Mouse (Mus musculus) MEL (cell line): Measurements from ENCODE around the gene Cdiptos. TPM values are rescaled to one million over a fixed set of nuclear protein-coding genes. Genes with fewer than 3 reads are reported as not detected.

ENCODE experiments used
- DNase-seq: peaks from one replicate; pipeline ENCODE4 v3.0.0; 2011; ENCODE audit warnings: low read depth, low spot score
- H3K27ac ChIP-seq: 2 replicates; pipeline ENCODE4 v1.5.1; 2012; ENCODE audit warnings: low read depth, mild to moderate bottlenecking, control low read depth, low read length, moderate library complexity; ENCODE audit not compliant: control insufficient read depth
- H3K27me3 ChIP-seq, 2 experiments: fragments of 150-350 bp in 1 of 2; sonication (generic) in 1 of 2; 2 replicates each; pipeline ENCODE4 v1.6.1; 2012; ENCODE audit warnings: low read length in 2 of 2, mild to moderate bottlenecking in 2 of 2, improper control_type of control experiment in 1 of 2, moderate library complexity in 1 of 2; ENCODE audit not compliant: insufficient read depth in 2 of 2, control insufficient read depth in 1 of 2
- H3K36me3 ChIP-seq, 2 experiments: 2 replicates each; pipeline ENCODE4 v1.6.1; 2012 to 2014; ENCODE audit warnings: low read length in 2 of 2, improper control_type of control experiment in 1 of 2, inconsistent platforms in 1 of 2, mild to moderate bottlenecking in 1 of 2; ENCODE audit not compliant: insufficient read depth in 2 of 2, control insufficient read depth in 1 of 2
- H3K4me1 ChIP-seq, 2 experiments: fragments of 150-350 bp in 1 of 2; sonication (generic) in 1 of 2; 2 replicates each; pipeline ENCODE4 v1.6.1; 2012; ENCODE audit warnings: low read length in 2 of 2, improper control_type of control experiment in 1 of 2, mild to moderate bottlenecking in 1 of 2; ENCODE audit not compliant: insufficient read depth in 2 of 2, control insufficient read depth in 1 of 2
- H3K4me3 ChIP-seq, 2 experiments: fragments of 150-350 bp in 1 of 2; sonication (generic) in 1 of 2; 2 replicates each; pipeline ENCODE4 v1.5.1; 2012; ENCODE audit warnings: low read depth in 2 of 2, low read length in 2 of 2, mild to moderate bottlenecking in 2 of 2, moderate library complexity in 2 of 2, control low read depth in 1 of 2, improper control_type of control experiment in 1 of 2; ENCODE audit not compliant: control insufficient read depth in 1 of 2, insufficient read depth in 1 of 2
- H3K79me2 ChIP-seq: 2 replicates; pipeline ENCODE4 v1.6.1; 2012; ENCODE audit warnings: mild to moderate bottlenecking, low read length, moderate library complexity; ENCODE audit not compliant: control insufficient read depth, poor library complexity, insufficient read depth
- H3K9ac ChIP-seq: 2 replicates; pipeline ENCODE4 v1.6.1; 2012; ENCODE audit warnings: low read depth, mild to moderate bottlenecking, control low read depth, low read length, moderate library complexity; ENCODE audit not compliant: control insufficient read depth, poor library complexity, severe bottlenecking
- H3K9me3 ChIP-seq: fragments of 150-350 bp; sonication (generic); replicated peaks from 2 replicates; pipeline ENCODE4 v1.6.1; 2012; ENCODE audit warnings: mild to moderate bottlenecking, low read length, improper control_type of control experiment, moderate library complexity; ENCODE audit not compliant: insufficient read depth
- BHLHE40 ChIP-seq: IDR thresholded peaks from 2 replicates; pipeline ENCODE4 v1.6.1; 2012; ENCODE audit warnings: low read depth, mild to moderate bottlenecking, inconsistent platforms, low read length, improper control_type of control experiment, borderline replicate concordance
- CHD1 ChIP-seq: IDR thresholded peaks from 2 replicates; pipeline ENCODE4 v1.6.1; 2012; ENCODE audit warnings: low read depth, mild to moderate bottlenecking, inconsistent platforms, low read length, improper control_type of control experiment
- CTCF ChIP-seq, 3 experiments: IDR thresholded peaks in 2 of 3; conservative IDR thresholded peaks in 1 of 3; 2 replicates each; pipeline ENCODE4 v1.5.1; 2011 to 2012; ENCODE audit warnings: low read length in 3 of 3, low read depth in 2 of 3, mild to moderate bottlenecking in 2 of 3, improper control_type of control experiment in 1 of 3, inconsistent platforms in 1 of 3, mixed read lengths in 1 of 3, moderate library complexity in 1 of 3; ENCODE audit not compliant: control insufficient read depth in 1 of 3, insufficient read depth in 1 of 3, poor library complexity in 1 of 3, severe bottlenecking in 1 of 3
- E2F4 ChIP-seq: IDR thresholded peaks from 2 replicates; pipeline ENCODE4 v1.6.1; 2011; ENCODE audit warnings: low read depth, low read length, improper control_type of control experiment, borderline replicate concordance
- ELF1 ChIP-seq: IDR thresholded peaks from 2 replicates; pipeline ENCODE4 v1.6.1; 2014; ENCODE audit warnings: low read depth, mild to moderate bottlenecking, inconsistent platforms, low read length, improper control_type of control experiment, moderate library complexity
- EP300 ChIP-seq, 2 experiments: IDR thresholded peaks; 2 replicates each; pipeline ENCODE4 v1.6.1; 2011; ENCODE audit warnings: improper control_type of control experiment in 2 of 2, low read length in 2 of 2, low read depth in 1 of 2, mild to moderate bottlenecking in 1 of 2
- ETS1 ChIP-seq: IDR thresholded peaks from 2 replicates; pipeline ENCODE4 v1.6.1; 2012; ENCODE audit warnings: low read depth, mild to moderate bottlenecking, inconsistent platforms, low read length, improper control_type of control experiment, moderate library complexity
- HCFC1 ChIP-seq: IDR thresholded peaks from 2 replicates; pipeline ENCODE4 v1.6.1; 2012; ENCODE audit warnings: low read depth, mild to moderate bottlenecking, inconsistent platforms, low read length, improper control_type of control experiment, moderate library complexity
- KAT2A ChIP-seq: conservative IDR thresholded peaks from 2 replicates; pipeline ENCODE4 v1.6.1; 2012; ENCODE audit warnings: low read depth, low read length, improper control_type of control experiment, inconsistent platforms
- MXI1 ChIP-seq: IDR thresholded peaks from 2 replicates; pipeline ENCODE4 v1.6.1; 2011; ENCODE audit warnings: mild to moderate bottlenecking, low read depth, low read length, improper control_type of control experiment
- MYC ChIP-seq: IDR thresholded peaks from 2 replicates; pipeline ENCODE4 v1.6.1; 2011; ENCODE audit warnings: low read depth, mild to moderate bottlenecking, low read length, improper control_type of control experiment, moderate library complexity
- NELFE ChIP-seq: IDR thresholded peaks from 2 replicates; pipeline ENCODE4 v1.6.1; 2011; ENCODE audit warnings: low read depth, low read length, improper control_type of control experiment
- NRF1 ChIP-seq: IDR thresholded peaks from 2 replicates; pipeline ENCODE4 v1.6.1; 2014; ENCODE audit warnings: low read depth, mild to moderate bottlenecking, inconsistent platforms, low read length, improper control_type of control experiment, moderate library complexity; ENCODE audit not compliant: poor library complexity, insufficient read depth, severe bottlenecking
- POLR2A ChIP-seq, 2 experiments: IDR thresholded peaks; 2 replicates each; pipeline ENCODE4 v1.6.1; 2011 to 2012; ENCODE audit warnings: low read length in 2 of 2, mild to moderate bottlenecking in 2 of 2, control low read depth in 1 of 2, improper control_type of control experiment in 1 of 2, low read depth in 1 of 2, moderate library complexity in 1 of 2; ENCODE audit not compliant: control insufficient read depth in 1 of 2, insufficient read depth in 1 of 2, poor library complexity in 1 of 2
- POLR2AphosphoS2 ChIP-seq: IDR thresholded peaks from 2 replicates; pipeline ENCODE4 v1.6.1; 2011; ENCODE audit warnings: low read length, improper control_type of control experiment
- POLR2AphosphoS5 ChIP-seq: IDR thresholded peaks from 2 replicates; pipeline ENCODE4 v1.6.1; 2012; ENCODE audit warnings: low read depth, borderline replicate concordance, mild to moderate bottlenecking, inconsistent platforms, low read length, moderate library complexity, mixed read lengths
- RAD21 ChIP-seq: IDR thresholded peaks from 2 replicates; pipeline ENCODE4 v1.6.1; 2011; ENCODE audit warnings: mild to moderate bottlenecking, low read depth, low read length, improper control_type of control experiment
- RCOR1 ChIP-seq: IDR thresholded peaks from 2 replicates; pipeline ENCODE4 v1.6.1; 2012; ENCODE audit warnings: low read depth, mild to moderate bottlenecking, inconsistent platforms, low read length, improper control_type of control experiment
- SIN3A ChIP-seq: IDR thresholded peaks from 2 replicates; pipeline ENCODE4 v1.6.1; 2012; ENCODE audit warnings: low read length, improper control_type of control experiment, inconsistent platforms
- SMC3 ChIP-seq: IDR thresholded peaks from 2 replicates; pipeline ENCODE4 v1.6.1; 2011; ENCODE audit warnings: low read depth, low read length, improper control_type of control experiment
- TAL1 ChIP-seq: IDR thresholded peaks from 2 replicates; pipeline ENCODE4 v1.6.1; 2012; ENCODE audit warnings: mild to moderate bottlenecking, inconsistent platforms, low read length, moderate library complexity, mixed read lengths
- UBTF ChIP-seq: IDR thresholded peaks from 2 replicates; pipeline ENCODE4 v1.6.1; 2012; ENCODE audit warnings: low read depth, mild to moderate bottlenecking, inconsistent platforms, low read length, improper control_type of control experiment, moderate library complexity, borderline replicate concordance; ENCODE audit not compliant: insufficient read depth
- ZC3H11A ChIP-seq: IDR thresholded peaks from 2 replicates; pipeline ENCODE4 v1.6.1; 2012; ENCODE audit warnings: low read depth, mild to moderate bottlenecking, inconsistent platforms, low read length, improper control_type of control experiment
- ZNF384 ChIP-seq: IDR thresholded peaks from 2 replicates; pipeline ENCODE4 v1.6.1; 2012; ENCODE audit warnings: low read depth, mild to moderate bottlenecking, inconsistent platforms, low read length, improper control_type of control experiment
- polyA plus RNA-seq, 2 experiments: library from polyadenylated mRNA; stranded (reverse) in 1 of 2; unstranded in 1 of 2; fragments of >175 nt in 1 of 2; fragments of >200 nt in 1 of 2; gene quantifications; 2 replicates each; pipeline versions ENCODE4 v1.2.1 to v1.2.4; 2012; ENCODE audit warnings: low replicate concordance in 2 of 2, low read depth in 1 of 2; ENCODE audit not compliant: insufficient read length in 2 of 2, insufficient read depth in 1 of 2, missing spikeins in 1 of 2
- total RNA-seq: library from RNA; depleted of rRNA; stranded (reverse); fragments of 300-350 nt; gene quantifications from 2 replicates; pipeline ENCODE4 v1.2.3, GENCODE M21; 2012

Gene Cdiptos
- total and polyA plus RNA-seq, 3 experiments: 0.35 to 1.8 TPM; not detected in 1

- Histone ChIP-seq H3K4me3 (no peak overlapping the region), H3K79me2 (peaks cover 39% of the 10 kb centered on the region), H3K27me3 (no peaks in the 10 kb centered on the region), H3K9me3 (no peaks in the 10 kb centered on the region), H3K36me3 (peaks cover 0 to 19% of the 10 kb centered on the region in 2 experiments; a peak in 3 of 4 replicates), H3K9ac (peak overlapping the region; percentile 55), H3K4me1 (peaks cover 0 to 21% of the 10 kb centered on the region in 2 experiments; a peak in 3 of 4 replicates), H3K27ac (peak overlapping the region; percentile 54)
- TF ChIP-seq UBTF (no peak), POLR2A (IDR thresholded peaks at IDR 0.05; ENCODE audit: control insufficient read depth in 1 of 2, insufficient read depth in 1 of 2, low read depth in 1 of 2, low read length in 2 of 2, poor library complexity in 1 of 2) (0 out of 4 replicates have a peak, but pooled peaks of 1 of the 2 experiments have one; percentile 20), RAD21 (no peak), MYC (no peak)
- DNase-seq: no peak
Observed at GRCm38 (mm10) chr7:127017950-127018345, 42.0 kb upstream of the Cdiptos start.

DNA sequence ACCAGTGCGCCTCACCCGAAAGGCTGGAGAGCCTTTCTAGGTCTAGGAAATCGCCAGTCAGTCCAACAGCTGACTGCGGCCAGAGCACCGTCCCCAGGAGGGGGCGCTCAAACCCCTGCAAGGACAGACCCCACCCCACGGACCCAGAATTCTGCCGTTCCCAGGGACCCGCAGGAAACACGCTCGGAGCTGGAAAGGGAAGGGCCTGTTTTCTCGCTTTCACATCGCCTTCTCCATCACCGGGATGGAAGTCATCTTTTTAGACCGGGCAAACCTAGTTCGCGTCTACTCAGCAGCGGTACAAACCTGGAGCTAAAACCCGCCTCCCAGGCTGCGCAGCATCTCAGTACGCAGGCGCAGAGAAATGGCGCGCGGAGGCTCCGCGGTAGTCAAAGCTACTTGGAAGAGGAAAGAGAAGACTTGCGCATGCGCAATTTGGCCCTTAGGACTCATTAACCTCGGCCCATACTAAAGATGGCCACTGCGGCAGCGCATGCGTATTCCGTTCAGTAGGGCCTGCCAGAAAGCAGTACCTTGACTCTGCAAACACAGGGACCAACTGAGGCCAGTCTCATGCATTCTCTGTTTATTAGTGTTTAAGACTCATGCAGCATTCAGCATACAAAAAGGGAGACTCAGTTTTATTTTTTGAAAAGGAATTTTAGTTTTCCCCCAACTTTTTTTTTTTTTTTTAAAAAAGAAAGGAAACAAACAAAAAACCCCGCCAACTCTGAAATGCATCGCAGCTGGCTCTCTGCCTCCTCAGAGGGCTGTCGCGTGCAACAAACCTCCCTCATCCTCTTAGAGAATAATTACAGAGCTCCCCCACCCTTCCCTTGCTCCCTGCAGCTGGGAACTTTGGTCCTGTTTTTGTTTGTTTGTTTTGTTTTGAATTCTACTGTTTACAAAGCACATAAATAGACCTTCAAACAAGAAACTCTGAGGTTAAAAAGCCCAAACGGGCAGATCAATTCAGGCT lies 41.4 kb upstream of the Cdiptos start, which contains the start of gene Pagr1a:
Pagr1a (minus strand) TSS at position 382 of the 979 bp plus-strand sequence.
- H3K27ac ChIP-seq: peak within 1 kb of the TSS; percentile 96
- H3K9ac ChIP-seq: peak within 1 kb of the TSS; percentile 99
- peak within 1 kb of the TSS; percentile 68 to 99 for H3K4me3 ChIP-seq
- DNase-seq: peak; percentile 100
- H3K79me2 ChIP-seq: peaks cover 36% of the 10 kb centered on the region
- no peaks in the 10 kb centered on the region for H3K9me3 ChIP-seq
- peak; percentile 51 for TF ChIP-seq SMC3
- TF ChIP-seq E2F4: peak; percentile 98
- peak; percentile 86 to 87 (median 87) for TF ChIP-seq CTCF (IDR thresholded peaks at IDR 0.05 in 2 of 3, conservative IDR thresholded peaks at IDR 0.05 in 1 of 3; ENCODE audit: control insufficient read depth in 1 of 3, insufficient read depth in 1 of 3, low read depth in 2 of 3, low read length in 3 of 3, poor library complexity in 1 of 3, severe bottlenecking in 1 of 3)
- no peak for TF ChIP-seq ZC3H11A
- peak; percentile 78 for TF ChIP-seq KAT2A
- TF ChIP-seq NRF1: peak; percentile 99
- no peak; the same call in 1 of the 2 replicates for TF ChIP-seq UBTF
- peak; percentile 31; the same call in 1 of the 2 replicates for TF ChIP-seq POLR2AphosphoS5
- peak; percentile 79 for TF ChIP-seq NELFE
- no peak for TF ChIP-seq CHD1
- TF ChIP-seq TAL1: no peak
- no peak for TF ChIP-seq EP300 (IDR thresholded peaks at IDR 0.05; ENCODE audit: low read depth in 1 of 2, low read length in 2 of 2)
- TF ChIP-seq SIN3A: peak; percentile 76
- peak; percentile 81 for TF ChIP-seq ELF1
- TF ChIP-seq RAD21: peak; percentile 31
- TF ChIP-seq ETS1: 0 out of 2 replicates have a peak, but pooled peaks have one; percentile 29
- peak; percentile 60 for TF ChIP-seq MXI1
- TF ChIP-seq RCOR1: no peak
- peak; percentile 37 to 83 for TF ChIP-seq POLR2A (IDR thresholded peaks at IDR 0.05; ENCODE audit: control insufficient read depth in 1 of 2, insufficient read depth in 1 of 2, low read depth in 1 of 2, low read length in 2 of 2, poor library complexity in 1 of 2)
- TF ChIP-seq HCFC1: peak; percentile 93
- TF ChIP-seq BHLHE40: no peak; the same call in 1 of the 2 replicates
- peak; percentile 69 for TF ChIP-seq ZNF384
- peak; percentile 81 for TF ChIP-seq POLR2AphosphoS2
- TF ChIP-seq, all 39 proteins: peak for 16
- peaks cover 0 to 15% of the 10 kb centered on the region in 2 experiments; a peak in 3 of 4 replicates for H3K4me1 ChIP-seq
- peaks cover 0 to 12% of the 10 kb centered on the region in 2 experiments; a peak in 2 of 4 replicates for H3K36me3 ChIP-seq
- no peaks in the 10 kb centered on the region for H3K27me3 ChIP-seq
